Mouse (Mus musculus) testis, adult 2 months (tissue): ENCODE results near the gene Rgs12.

ENCODE experiments used
- CTCF ChIP-seq: fragments of 200-500 bp; IDR thresholded peaks from 2 replicates; pipeline ENCODE4 v1.5.1; 2012; ENCODE audit warnings: low read depth, mild to moderate bottlenecking, inconsistent platforms, low read length, moderate library complexity; ENCODE audit not compliant: control insufficient read depth, insufficient read depth, insufficient replicate concordance
- POLR2A ChIP-seq: fragments of 200-500 bp; IDR thresholded peaks from 2 replicates; pipeline ENCODE4 v1.6.1; 2012; ENCODE audit warnings: low read depth, mild to moderate bottlenecking, inconsistent platforms, low read length, moderate library complexity; ENCODE audit not compliant: control insufficient read depth

GRCm38 (mm10) chr5:35005659-35006058, 56.4 kb downstream of the Rgs12 start:
- TF ChIP-seq CTCF (no peak), POLR2A (no peak)
